ENCODE assay signal across 24 mouse cellular contexts in the genomic region with DNA sequence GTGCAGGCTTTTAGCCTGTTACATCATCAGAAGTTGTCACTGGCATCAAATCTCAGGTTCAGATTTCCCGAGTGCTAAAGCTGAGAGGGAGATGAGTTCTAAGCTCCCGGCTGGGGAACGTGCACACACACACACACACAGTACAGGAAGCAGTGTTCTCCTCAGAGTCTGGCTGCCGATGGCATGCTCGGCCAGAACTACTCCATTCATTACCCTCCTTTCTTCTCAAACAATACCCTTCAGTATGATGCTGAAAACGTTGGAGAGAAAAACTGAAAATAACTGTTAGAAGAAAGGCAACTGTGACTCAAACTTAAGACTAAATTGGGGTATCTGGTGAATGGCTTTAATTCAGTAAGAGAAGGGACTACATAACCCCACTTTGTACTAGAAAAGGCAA.
DNase-seq lines count a peak whose midpoint lies in the region; ATAC-seq and TF ChIP-seq lines count a peak whose summit lies in the region.
"Had no signal": no experiment of that assay in that cellular context is flagged by ENCODE, and none has a peak within 500 bp of the region (broad histone marks: within the 10 kb centered on the region; RNA-seq: fewer than 3 reads in every experiment).

No protein-coding gene starts in this region.

- no peak for TF ChIP-seq CTCF in hindbrain, postnatal 0 days (IDR thresholded peaks at IDR 0.05; ENCODE audit: low read depth)

- H3K4me1 ChIP-seq in hindbrain, postnatal 0 days (ENCODE audit: insufficient read depth, low read length), result no peaks in the 10 kb centered on the region
- H3K4me1 ChIP-seq in hindbrain, embryonic 14.5 days (replicated peaks; ENCODE audit: control insufficient read depth, insufficient read depth, low read length), result peaks cover 13% of the 10 kb centered on the region; the same call in 1 of the 2 replicates
- H3K4me1 ChIP-seq in embryonic facial prominence, embryonic 14.5 days (ENCODE audit: control insufficient read depth, insufficient read depth, low read length), result peaks cover 6% of the 10 kb centered on the region; the same call in 1 of the 2 replicates
- peaks cover 34% of the 10 kb centered on the region for H3K4me1 ChIP-seq in forebrain, embryonic 13.5 days
- peaks cover 8% of the 10 kb centered on the region for H3K4me1 ChIP-seq in limb, embryonic 11.5 days (ENCODE audit: control insufficient read depth, insufficient read depth, low read length)
- H3K4me1 ChIP-seq in kidney, embryonic 14.5 days (ENCODE audit: control insufficient read depth, insufficient read depth, low read length), result 0 out of 2 replicates have a peak, but pooled peaks cover 3% of the 10 kb centered on the region
- H3K4me1 ChIP-seq: intestine, embryonic 15.5 days had no signal

- no peaks in the 10 kb centered on the region for H3K9me3 ChIP-seq in hindbrain, postnatal 0 days (ENCODE audit: low read length)
- H3K9me3 ChIP-seq in hindbrain, embryonic 14.5 days (ENCODE audit: control insufficient read depth, low read length), result no peaks in the 10 kb centered on the region
- no peaks in the 10 kb centered on the region for H3K9me3 ChIP-seq in embryonic facial prominence, embryonic 14.5 days (ENCODE audit: control insufficient read depth, low read length)
- H3K9me3 ChIP-seq in forebrain, embryonic 13.5 days (replicated peaks), result no peaks in the 10 kb centered on the region
- H3K9me3 ChIP-seq in limb, embryonic 11.5 days (ENCODE audit: control insufficient read depth, low read length), result no peaks in the 10 kb centered on the region
- no peaks in the 10 kb centered on the region for H3K9me3 ChIP-seq in kidney, embryonic 14.5 days (ENCODE audit: control insufficient read depth, low read length)
- H3K9me3 ChIP-seq: liver, embryonic 15.5 days; lung, embryonic 15.5 days had no signal

- no peak overlapping the region for H3K4me2 ChIP-seq in hindbrain, postnatal 0 days (ENCODE audit: low read depth, low read length)
- H3K4me2 ChIP-seq in hindbrain, embryonic 14.5 days (replicated peaks), result no peak overlapping the region
- H3K4me2 ChIP-seq in embryonic facial prominence, embryonic 14.5 days (ENCODE audit: low read depth, low read length), result no peak overlapping the region
- no peak overlapping the region for H3K4me2 ChIP-seq in forebrain, embryonic 13.5 days
- H3K4me2 ChIP-seq in limb, embryonic 11.5 days (ENCODE audit: low read depth, severe bottlenecking), result no peak overlapping the region
- no peak overlapping the region for H3K4me2 ChIP-seq in kidney, embryonic 14.5 days (replicated peaks; ENCODE audit: low read depth, low read length)
- H3K4me2 ChIP-seq: heart, embryonic 12.5 days; intestine, embryonic 15.5 days; liver, embryonic 15.5 days; lung, embryonic 15.5 days had no signal

- 24% methylated on average over 6 of the region's 6 CpGs for WGBS in hindbrain, postnatal 0 days
- WGBS in hindbrain, embryonic 14.5 days, result 18% methylated on average over 6 of the region's 6 CpGs
- WGBS in embryonic facial prominence, embryonic 14.5 days, result 35% methylated on average over 6 of the region's 6 CpGs
- WGBS in forebrain, embryonic 13.5 days, result 6% methylated on average over 6 of the region's 6 CpGs
- WGBS in limb, embryonic 11.5 days, result 56% methylated on average over 6 of the region's 6 CpGs
- WGBS in kidney, embryonic 14.5 days, result 47% methylated on average over 6 of the region's 6 CpGs

- H3K27me3 ChIP-seq in hindbrain, postnatal 0 days (ENCODE audit: insufficient read depth, low read length), result no peaks in the 10 kb centered on the region
- no peaks in the 10 kb centered on the region for H3K27me3 ChIP-seq in hindbrain, embryonic 14.5 days (ENCODE audit: control insufficient read depth, insufficient read depth, low read length)
- no peaks in the 10 kb centered on the region for H3K27me3 ChIP-seq in embryonic facial prominence, embryonic 14.5 days (replicated peaks; ENCODE audit: control insufficient read depth, insufficient read depth, low read length)
- H3K27me3 ChIP-seq in forebrain, embryonic 13.5 days, result no peaks in the 10 kb centered on the region
- H3K27me3 ChIP-seq in limb, embryonic 11.5 days (ENCODE audit: control insufficient read depth, insufficient read depth, low read length), result no peaks in the 10 kb centered on the region
- no peaks in the 10 kb centered on the region for H3K27me3 ChIP-seq in kidney, embryonic 14.5 days (ENCODE audit: control insufficient read depth, insufficient read depth, low read length)
- H3K27me3 ChIP-seq: heart, embryonic 12.5 days; intestine, embryonic 15.5 days; liver, embryonic 15.5 days; lung, embryonic 15.5 days had no signal

- no peak for DNase-seq in hindbrain, postnatal 0 days (ENCODE audit: low spot score)
- DNase-seq in hindbrain, embryonic 14.5 days (ENCODE audit: low spot score), result no peak
- peak; percentile 20 for DNase-seq in embryonic facial prominence, embryonic 14.5 days (ENCODE audit: low spot score)
- peak; percentile 23 for DNase-seq in limb, embryonic 11.5 days (ENCODE audit: low spot score)
- DNase-seq in T-cell, adult 2 months (ENCODE audit: low spot score), result no peak
- DNase-seq: adrenal gland, postnatal 10 days; cerebellum, adult 8-10 months; cerebellum, postnatal 36 days; gastrocnemius, postnatal 10 days; heart, adult 11 months; heart, postnatal 10 days; kidney, adult 8-10 months; kidney, postnatal 14 days; liver; lung, postnatal 36 days; right cerebral cortex, postnatal 14 days had no signal

- no peak overlapping the region for H3K9ac ChIP-seq in hindbrain, postnatal 0 days (replicated peaks; ENCODE audit: low read length)
- no peak overlapping the region for H3K9ac ChIP-seq in hindbrain, embryonic 14.5 days
- H3K9ac ChIP-seq in embryonic facial prominence, embryonic 14.5 days (ENCODE audit: low read depth, low read length), result no peak overlapping the region
- no peak overlapping the region for H3K9ac ChIP-seq in forebrain, embryonic 13.5 days
- H3K9ac ChIP-seq in limb, embryonic 11.5 days (ENCODE audit: low read length), result no peak overlapping the region
- no peak overlapping the region for H3K9ac ChIP-seq in kidney, embryonic 14.5 days (ENCODE audit: low read depth, low read length)
- H3K9ac ChIP-seq: heart, embryonic 12.5 days; intestine, embryonic 15.5 days; liver, embryonic 15.5 days; lung, embryonic 15.5 days had no signal

- H3K4me3 ChIP-seq in hindbrain, postnatal 0 days (ENCODE audit: low read length), result no peak overlapping the region
- H3K4me3 ChIP-seq in hindbrain, embryonic 14.5 days (replicated peaks; ENCODE audit: low read length), result no peak overlapping the region
- H3K4me3 ChIP-seq in embryonic facial prominence, embryonic 14.5 days (ENCODE audit: low read depth, low read length), result no peak overlapping the region
- H3K4me3 ChIP-seq in forebrain, embryonic 13.5 days, result no peak overlapping the region
- H3K4me3 ChIP-seq in limb, embryonic 11.5 days (ENCODE audit: low read depth, low read length), result no peak overlapping the region
- no peak overlapping the region for H3K4me3 ChIP-seq in kidney, embryonic 14.5 days (ENCODE audit: low read length)
- H3K4me3 ChIP-seq: heart, embryonic 12.5 days; intestine, embryonic 15.5 days; liver, embryonic 15.5 days; lung, embryonic 15.5 days had no signal

- H3K27ac ChIP-seq in hindbrain, postnatal 0 days, result 0 out of 2 replicates have a peak overlapping the region, but pooled peaks have one; percentile 3
- no peak overlapping the region for H3K27ac ChIP-seq in hindbrain, embryonic 14.5 days
- no peak overlapping the region for H3K27ac ChIP-seq in embryonic facial prominence, embryonic 14.5 days (replicated peaks; ENCODE audit: low read depth, low read length)
- peak overlapping the region; percentile 32; the same call in 1 of the 2 replicates for H3K27ac ChIP-seq in forebrain, embryonic 13.5 days
- H3K27ac ChIP-seq in limb, embryonic 11.5 days (replicated peaks; ENCODE audit: low read depth, low read length), result no peak overlapping the region
- H3K27ac ChIP-seq in kidney, embryonic 14.5 days (ENCODE audit: low read depth, low read length), result no peak overlapping the region
- H3K27ac ChIP-seq: intestine, embryonic 15.5 days; liver, embryonic 15.5 days; lung, embryonic 15.5 days; stomach, postnatal 0 days had no signal

- ATAC-seq in hindbrain, postnatal 0 days, result no peak
- ATAC-seq in hindbrain, embryonic 14.5 days (ENCODE audit: low FRiP score), result no peak
- ATAC-seq in embryonic facial prominence, embryonic 14.5 days (ENCODE audit: low read depth), result no peak
- no peak; the same call in 1 of the 2 replicates for ATAC-seq in forebrain, embryonic 13.5 days
- no peak for ATAC-seq in limb, embryonic 11.5 days (ENCODE audit: insufficient number of reproducible peaks, low FRiP score, low TSS enrichment, low read depth)
- no peak for ATAC-seq in monocyte, adult 5-6 weeks (replicated peaks; ENCODE audit: insufficient number of reproducible peaks, low FRiP score, low TSS enrichment, poor library complexity, severe bottlenecking)
- ATAC-seq in kidney, embryonic 14.5 days (ENCODE audit: low FRiP score, low TSS enrichment), result no peak
- ATAC-seq: intestine, embryonic 15.5 days had no signal

- H3K36me3 ChIP-seq in hindbrain, postnatal 0 days (ENCODE audit: insufficient read depth, low read length), result no peaks in the 10 kb centered on the region
- no peaks in the 10 kb centered on the region for H3K36me3 ChIP-seq in hindbrain, embryonic 14.5 days (replicated peaks; ENCODE audit: control insufficient read depth, insufficient read depth)
- H3K36me3 ChIP-seq in embryonic facial prominence, embryonic 14.5 days (ENCODE audit: control insufficient read depth, insufficient read depth, low read length), result no peaks in the 10 kb centered on the region
- H3K36me3 ChIP-seq in forebrain, embryonic 13.5 days (ENCODE audit: poor library complexity, severe bottlenecking), result no peaks in the 10 kb centered on the region
- H3K36me3 ChIP-seq in limb, embryonic 11.5 days (ENCODE audit: control insufficient read depth, insufficient read depth, low read length), result no peaks in the 10 kb centered on the region
- no peaks in the 10 kb centered on the region for H3K36me3 ChIP-seq in kidney, embryonic 14.5 days (ENCODE audit: control insufficient read depth, insufficient read depth, low read length)
- H3K36me3 ChIP-seq: heart, embryonic 12.5 days; intestine, embryonic 15.5 days; liver, embryonic 15.5 days; lung, embryonic 15.5 days had no signal

Comparison
In these comparisons a context has a peak if more than half of its experiments do, and no peak if none do; other contexts are left out.
1. H3K27ac ChIP-seq: peak in hindbrain, postnatal 0 days (single experiment) and forebrain, embryonic 13.5 days (single experiment); none in hindbrain, embryonic 14.5 days (single experiment), embryonic facial prominence, embryonic 14.5 days (single experiment), limb, embryonic 11.5 days (single experiment) and kidney, embryonic 14.5 days (single experiment).
2. DNase-seq: peak in embryonic facial prominence, embryonic 14.5 days (single experiment) and limb, embryonic 11.5 days (single experiment); none in hindbrain, postnatal 0 days (single experiment), hindbrain, embryonic 14.5 days (single experiment) and T-cell, adult 2 months (single experiment).